19 mouse cellular contexts compared by ENCODE assay signal in the genomic region with DNA sequence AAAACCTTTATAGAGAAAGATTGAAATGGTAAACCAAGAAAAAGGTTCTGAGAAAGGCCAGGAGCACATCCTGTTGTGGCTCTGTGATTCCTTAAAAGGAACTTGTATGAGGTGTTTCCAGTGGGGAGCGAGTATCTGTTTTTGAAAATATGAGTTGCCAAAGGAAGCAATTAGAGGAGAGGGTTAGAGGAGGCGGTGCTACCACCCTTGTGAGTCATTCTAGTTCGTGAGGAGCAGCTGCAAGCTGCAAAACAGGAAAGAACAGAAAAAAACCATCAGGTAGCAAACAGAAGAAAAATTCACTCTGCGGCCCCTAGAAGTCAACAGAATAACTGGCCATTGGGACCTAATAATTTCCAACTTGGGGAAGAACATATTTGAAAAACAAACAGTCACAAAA.
DNase-seq lines count a peak whose midpoint lies in the region; TF ChIP-seq lines count a peak whose summit lies in the region.
"Had no signal": no experiment of that assay in that cellular context is flagged by ENCODE, and none has a peak within 500 bp of the region (broad histone marks: within the 10 kb centered on the region; RNA-seq: fewer than 3 reads in every experiment).

No protein-coding gene starts in this region.

- intact Hi-C loops in left cerebral cortex, adult 2 months (cut with DNase I): no loop called here
- intact Hi-C loops in left cerebral cortex, postnatal 10 days (cut with DNase I): no loop called here

- H3K27ac ChIP-seq in left cerebral cortex, adult 2 months: peak overlapping the region; percentile 44
- no peak overlapping the region for H3K27ac ChIP-seq in hindbrain, embryonic 10.5 days
- H3K27ac ChIP-seq: embryonic facial prominence, embryonic 13.5 days; forebrain, embryonic 10.5 days; heart, embryonic 10.5 days; heart, embryonic 15.5 days; hindbrain, embryonic 15.5 days had no signal

- DNase-seq in left cerebral cortex, adult 2 months (ENCODE audit: extremely low spot score in 1 of 2, low spot score in 2 of 2): no peak
- DNase-seq in left cerebral cortex, postnatal 10 days (ENCODE audit: extremely low spot score in 1 of 2, low spot score in 2 of 2): no peak
- peak; percentile 21 for DNase-seq in right cerebral cortex, adult 2 months (ENCODE audit: low spot score in 2 of 2)
- no peak for DNase-seq in right cerebral cortex, postnatal 4 days
- DNase-seq in brain, adult 2 months (ENCODE audit: low read depth, low spot score): peak; percentile 54
- DNase-seq in hindbrain, embryonic 10.5 days (ENCODE audit: low spot score): no peak
- DNase-seq: adrenal gland, adult 8-10 months; adrenal gland, postnatal 36 days; cerebellum, adult 11 months; cerebellum, adult 8-10 months; cerebellum, postnatal 14 days; gastrocnemius, postnatal 10 days; heart, adult 18-20 months; heart, postnatal 14 days had no signal

- no peaks in the 10 kb centered on the region for H3K27me3 ChIP-seq in hindbrain, embryonic 10.5 days (ENCODE audit: insufficient read depth, poor library complexity, severe bottlenecking)
- H3K27me3 ChIP-seq: embryonic facial prominence, embryonic 13.5 days; heart, embryonic 15.5 days; hindbrain, embryonic 15.5 days had no signal

- 73% methylated on average over 4 of the region's 4 CpGs for whole genome bisulfite sequencing in hindbrain, embryonic 10.5 days

- no peaks in the 10 kb centered on the region for H3K9me3 ChIP-seq in hindbrain, embryonic 10.5 days
- H3K9me3 ChIP-seq: embryonic facial prominence, embryonic 13.5 days; forebrain, embryonic 10.5 days; heart, embryonic 10.5 days; heart, embryonic 15.5 days; hindbrain, embryonic 15.5 days had no signal

- H3K4me3 ChIP-seq in left cerebral cortex, adult 2 months: no peak overlapping the region
- H3K4me3 ChIP-seq in hindbrain, embryonic 10.5 days: no peak overlapping the region
- H3K4me3 ChIP-seq: embryonic facial prominence, embryonic 13.5 days; forebrain, embryonic 10.5 days; heart, embryonic 10.5 days; heart, embryonic 15.5 days; hindbrain, embryonic 15.5 days had no signal

- TF ChIP-seq CTCF in left cerebral cortex, adult 2 months (IDR thresholded peaks at IDR 0.05): no peak

- no peaks in the 10 kb centered on the region for H3K4me1 ChIP-seq in hindbrain, embryonic 10.5 days (replicated peaks)
- H3K4me1 ChIP-seq: embryonic facial prominence, embryonic 13.5 days; forebrain, embryonic 10.5 days; heart, embryonic 10.5 days; heart, embryonic 15.5 days; hindbrain, embryonic 15.5 days had no signal

- no peaks in the 10 kb centered on the region for H3K36me3 ChIP-seq in hindbrain, embryonic 10.5 days
- H3K36me3 ChIP-seq: embryonic facial prominence, embryonic 13.5 days; forebrain, embryonic 10.5 days; heart, embryonic 10.5 days; heart, embryonic 15.5 days; hindbrain, embryonic 15.5 days had no signal

Comparison
In these comparisons a context has a peak if more than half of its experiments do, and no peak if none do; other contexts are left out.
1. DNase-seq: peak in right cerebral cortex, adult 2 months (2 of 2) and brain, adult 2 months (single experiment); none in left cerebral cortex, adult 2 months (0 of 2), left cerebral cortex, postnatal 10 days (0 of 2), right cerebral cortex, postnatal 4 days (single experiment) and hindbrain, embryonic 10.5 days (single experiment).